Mouse (Mus musculus) lung, embryonic 15.5 days (tissue): ENCODE measurements around the gene Tnnc1. TPM values are rescaled to one million over a fixed set of nuclear protein-coding genes. Genes with fewer than 3 reads are reported as not detected.

Source experiments
- ATAC-seq: fragments of 200-750 bp; cut with Nextera tagmentation; 2 replicates; pipeline ENCODE4 v1.8.0; 2017; ENCODE audit warnings: moderate number of reproducible peaks, borderline replicate concordance; ENCODE audit not compliant: low FRiP score, low TSS enrichment; ENCODE audit errors: extremely low read depth
- H3K27ac ChIP-seq: fragments of 300-500 bp; sonication (generic); 2 replicates; pipeline ENCODE4 v1.5.1; 2015; ENCODE audit warnings: moderate library complexity, mild to moderate bottlenecking, inconsistent platforms
- H3K27me3 ChIP-seq: fragments of 300-500 bp; sonication (generic); 2 replicates; pipeline ENCODE4 v1.6.1; 2015; ENCODE audit warnings: inconsistent platforms
- H3K36me3 ChIP-seq: fragments of 300-500 bp; sonication (generic); 2 replicates; pipeline ENCODE4 v1.6.1; 2015; ENCODE audit warnings: inconsistent platforms
- H3K4me1 ChIP-seq: fragments of 300-500 bp; sonication (generic); 2 replicates; pipeline ENCODE4 v1.6.1; 2015; ENCODE audit warnings: inconsistent platforms
- H3K4me2 ChIP-seq: fragments of 300-500 bp; sonication (generic); 2 replicates; pipeline ENCODE4 v1.6.1; 2015; ENCODE audit warnings: inconsistent platforms, mild to moderate bottlenecking, moderate library complexity
- H3K4me3 ChIP-seq: fragments of 300-500 bp; sonication (generic); 2 replicates; pipeline ENCODE4 v1.5.1; 2015; ENCODE audit warnings: mild to moderate bottlenecking, inconsistent platforms
- H3K9ac ChIP-seq: fragments of 300-500 bp; sonication (generic); 2 replicates; pipeline ENCODE4 v1.6.1; 2015; ENCODE audit warnings: inconsistent platforms
- H3K9me3 ChIP-seq: fragments of 300-500 bp; sonication (generic); 2 replicates; pipeline ENCODE4 v1.6.1; 2016; ENCODE audit warnings: inconsistent platforms
- WGBS: fragments of 180-500 bp; shearing (Covaris S2); methylation state at CpG from one replicate; pipeline ENCODE4 v1.1.7; 2015; 5-methylcytosine and 5-hydroxymethylcytosine counted together
- polyA plus RNA-seq: library from polyadenylated mRNA; unstranded; fragments of >200 nt; fragmentation: Nextera tagmentation; extraction: Ambion mirVana; gene quantifications from 2 replicates; pipeline ENCODE4 v1.2.1, GENCODE M21; 2015

The Tnnc1 gene
- polyA plus RNA-seq, 1 experiment from 2014 or later: 115 TPM

DNA sequence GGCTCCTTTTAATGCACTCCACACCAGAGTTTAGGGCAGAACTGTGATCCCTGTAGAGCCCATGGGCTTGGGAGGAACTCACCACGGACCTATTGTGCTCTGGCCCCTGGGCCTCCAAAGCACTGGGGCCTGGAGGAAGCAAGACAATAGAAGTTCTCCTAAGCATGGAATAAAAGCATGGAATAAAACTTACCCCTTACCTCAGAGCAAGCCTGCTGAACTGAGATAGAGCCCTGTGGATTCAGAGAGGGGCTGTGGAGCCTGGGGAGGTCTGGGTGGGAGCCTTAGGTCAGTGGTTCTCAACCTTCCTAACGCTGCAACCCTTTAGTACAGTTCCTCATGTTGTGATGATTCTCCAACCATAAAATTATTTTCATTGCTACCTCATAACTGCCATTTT, 8.7 kb downstream of the Tnnc1 start, which contains the start of gene Nisch:
TSS of gene Nisch (minus strand) at position 101 of the 400 bp plus-strand sequence.
- no peaks in the 10 kb centered on the region for H3K36me3 ChIP-seq
- peak within 1 kb of the TSS; percentile 48 for H3K27ac ChIP-seq
- H3K9ac ChIP-seq: 0 out of 2 replicates have a peak within 1 kb of the TSS, but pooled peaks have one; percentile 36
- ATAC-seq: no peak
- no peaks in the 10 kb centered on the region for H3K9me3 ChIP-seq
- H3K27me3 ChIP-seq: no peaks in the 10 kb centered on the region
- H3K4me1 ChIP-seq: peaks cover 22% of the 10 kb centered on the region
- peak within 1 kb of the TSS; percentile 43 for H3K4me2 ChIP-seq
- peak within 1 kb of the TSS; percentile 23 for H3K4me3 ChIP-seq
- 66% methylated on average over 2 of the region's 2 CpGs for WGBS

DNA sequence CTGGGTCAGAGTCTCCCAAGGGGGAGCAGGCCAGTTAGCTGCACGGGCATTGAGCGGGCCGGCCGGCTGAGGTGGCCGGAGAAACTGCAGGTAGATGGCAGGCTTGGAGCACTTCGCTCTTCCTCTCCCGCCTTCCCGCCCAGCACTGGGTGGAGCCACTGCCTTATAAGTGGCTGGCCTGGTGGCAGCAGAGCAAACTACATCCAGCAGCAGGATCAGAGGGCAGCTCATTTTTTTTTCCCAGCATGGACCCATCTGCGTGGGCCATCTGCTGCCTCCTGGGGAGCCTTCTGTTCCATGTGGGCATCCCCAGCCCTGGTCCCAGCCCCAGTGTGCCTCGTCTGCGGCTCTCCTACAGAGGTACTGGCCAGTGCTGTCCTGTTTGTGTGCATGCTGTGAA, 9.6 kb downstream of the Tnnc1 start, which contains the start of gene Sema3g:
TSS of gene Sema3g (plus strand) at position 195 of the 400 bp plus-strand sequence.
- H3K27ac ChIP-seq: 0 out of 2 replicates have a peak within 1 kb of the TSS, but pooled peaks have one; percentile 26
- H3K4me1 ChIP-seq: peaks cover 22% of the 10 kb centered on the region
- 0 out of 2 replicates have a peak within 1 kb of the TSS, but pooled peaks have one; percentile 36 for H3K9ac ChIP-seq
- peak within 1 kb of the TSS; percentile 43 for H3K4me2 ChIP-seq
- H3K27me3 ChIP-seq: no peaks in the 10 kb centered on the region
- ATAC-seq: peak; percentile 69
- peak within 1 kb of the TSS; percentile 23 for H3K4me3 ChIP-seq
- WGBS: 9% methylated on average over 11 of the region's 11 CpGs
- no peaks in the 10 kb centered on the region for H3K36me3 ChIP-seq
- no peaks in the 10 kb centered on the region for H3K9me3 ChIP-seq

DNA sequence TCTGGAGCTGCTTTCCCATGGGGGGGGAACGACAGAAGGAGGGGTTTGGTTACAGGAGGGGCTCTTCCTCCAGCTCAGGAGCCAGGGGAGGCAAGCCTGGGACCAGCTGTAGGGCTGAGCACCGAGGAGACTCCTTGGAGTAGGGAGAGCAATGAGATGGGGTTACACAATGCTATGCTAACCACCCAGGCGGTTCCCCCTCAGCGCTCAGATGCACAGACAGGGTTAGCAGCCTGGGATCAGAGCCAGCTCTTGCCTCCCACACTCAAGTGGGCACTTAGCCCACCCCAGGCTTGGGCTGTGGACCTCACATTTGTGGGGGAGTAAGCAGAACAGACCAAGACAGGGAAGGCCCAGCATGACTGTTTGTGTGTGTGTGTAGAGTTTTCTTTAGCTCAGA, 18.9 kb downstream of the Tnnc1 start:
- Histone ChIP-seq H3K9ac (no peak overlapping the region), H3K27ac (peak overlapping the region; percentile 84), H3K9me3 (no peaks in the 10 kb centered on the region), H3K4me1 (peaks cover 50% of the 10 kb centered on the region), H3K36me3 (no peaks in the 10 kb centered on the region), H3K4me3 (no peak overlapping the region), H3K27me3 (no peaks in the 10 kb centered on the region), H3K4me2 (no peak overlapping the region)
- peak; percentile 87 for ATAC-seq
- WGBS: 22% methylated on average over 4 of the region's 4 CpGs

DNA sequence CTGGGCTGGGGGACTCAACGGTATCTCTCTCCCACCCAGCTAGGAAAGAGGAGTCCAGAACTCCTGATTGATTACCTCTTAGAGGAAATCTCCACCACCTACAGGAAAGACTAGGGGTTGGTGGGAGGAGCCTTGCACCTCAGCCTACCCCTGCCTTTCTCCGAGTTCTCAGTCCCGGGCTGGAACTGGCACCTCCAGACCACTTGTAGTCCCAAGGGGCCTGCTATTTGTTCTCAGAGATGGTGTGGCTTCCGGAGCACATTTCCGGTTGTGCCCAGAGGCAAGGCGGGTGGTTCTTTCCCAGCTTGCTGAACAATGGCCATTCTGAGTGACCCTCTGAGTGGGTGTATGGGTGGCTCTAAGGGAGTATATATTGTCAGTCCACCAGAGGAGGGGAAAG, 20.1 kb downstream of the Tnnc1 start:
- H3K4me2 ChIP-seq: no peak overlapping the region
- no peak overlapping the region for H3K4me3 ChIP-seq
- H3K4me1 ChIP-seq: peaks cover 52% of the 10 kb centered on the region
- no peak overlapping the region for H3K9ac ChIP-seq
- no peaks in the 10 kb centered on the region for H3K36me3 ChIP-seq
- H3K9me3 ChIP-seq: no peaks in the 10 kb centered on the region
- H3K27me3 ChIP-seq: no peaks in the 10 kb centered on the region
- peak overlapping the region; percentile 84; the same call in 1 of the 2 replicates for H3K27ac ChIP-seq
- ATAC-seq: no peak
- 49% methylated on average over 6 of the region's 6 CpGs for WGBS

DNA sequence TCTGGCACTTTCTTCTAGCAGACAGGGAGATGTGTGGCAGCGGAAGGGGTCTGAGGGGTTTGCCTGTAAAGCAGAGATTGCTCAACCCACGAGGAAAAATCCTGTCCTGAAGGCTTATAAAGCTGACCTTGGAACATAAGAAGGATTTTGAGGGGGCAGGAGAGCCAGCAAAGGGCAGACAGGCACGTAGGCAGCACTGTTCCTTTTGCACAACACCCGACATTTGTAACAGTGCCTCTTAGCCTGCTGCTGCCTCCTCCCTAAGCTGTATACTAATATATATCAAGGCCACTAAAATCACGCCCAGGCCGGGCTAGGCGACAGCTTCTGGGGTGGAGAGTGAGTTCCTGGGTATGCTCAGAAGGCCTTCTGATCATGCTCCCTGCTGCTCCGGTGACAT, 22.3 kb downstream of the Tnnc1 start:
- Histone ChIP-seq H3K9ac (no peak overlapping the region), H3K9me3 (no peaks in the 10 kb centered on the region), H3K4me1 (peaks cover 56% of the 10 kb centered on the region), H3K4me3 (no peak overlapping the region), H3K4me2 (no peak overlapping the region), H3K27ac (peak overlapping the region; percentile 50), H3K27me3 (no peaks in the 10 kb centered on the region), H3K36me3 (no peaks in the 10 kb centered on the region)
- 60% methylated on average over 8 of the region's 8 CpGs for WGBS
- no peak for ATAC-seq

DNA sequence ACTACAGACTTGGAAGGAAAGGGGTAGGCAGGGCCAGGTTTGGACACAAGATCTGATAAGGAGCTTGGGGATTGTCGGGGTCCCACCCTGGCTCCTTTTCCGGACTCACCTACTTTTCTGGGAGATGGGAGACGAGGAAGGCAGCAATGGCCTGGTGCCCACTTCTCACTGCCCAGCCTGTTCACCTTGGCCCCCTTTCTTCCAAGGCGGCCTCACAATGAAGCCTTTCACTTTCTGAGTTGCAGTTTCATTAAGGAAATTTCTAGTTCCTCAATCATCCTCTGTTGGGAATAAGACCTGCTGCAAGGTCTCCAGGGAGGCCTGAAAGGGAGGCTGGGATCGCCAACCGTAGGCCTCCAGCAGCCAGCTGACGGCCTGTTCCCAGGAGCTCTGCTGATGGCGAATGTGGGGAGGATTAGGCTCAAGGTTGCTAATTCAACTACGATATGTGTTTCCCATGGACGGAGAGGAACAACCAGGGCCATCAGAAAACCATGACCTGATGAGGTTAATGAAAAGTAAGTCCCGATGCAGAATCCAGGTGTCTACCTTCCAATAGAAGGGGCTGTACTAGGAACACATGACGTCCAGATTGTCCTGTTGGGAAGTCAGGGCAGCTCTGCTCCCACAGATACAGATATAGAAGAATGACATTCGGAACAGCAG, 24.4 kb downstream of the Tnnc1 start:
- Histone ChIP-seq H3K4me2 (no peak overlapping the region), H3K36me3 (no peaks in the 10 kb centered on the region), H3K27me3 (no peaks in the 10 kb centered on the region), H3K4me3 (no peak overlapping the region), H3K4me1 (peaks cover 43% of the 10 kb centered on the region), H3K9me3 (no peaks in the 10 kb centered on the region), H3K9ac (no peak overlapping the region), H3K27ac (peak overlapping the region; percentile 65)
- no peak for ATAC-seq
- WGBS: 66% methylated on average over 13 of the region's 13 CpGs

DNA sequence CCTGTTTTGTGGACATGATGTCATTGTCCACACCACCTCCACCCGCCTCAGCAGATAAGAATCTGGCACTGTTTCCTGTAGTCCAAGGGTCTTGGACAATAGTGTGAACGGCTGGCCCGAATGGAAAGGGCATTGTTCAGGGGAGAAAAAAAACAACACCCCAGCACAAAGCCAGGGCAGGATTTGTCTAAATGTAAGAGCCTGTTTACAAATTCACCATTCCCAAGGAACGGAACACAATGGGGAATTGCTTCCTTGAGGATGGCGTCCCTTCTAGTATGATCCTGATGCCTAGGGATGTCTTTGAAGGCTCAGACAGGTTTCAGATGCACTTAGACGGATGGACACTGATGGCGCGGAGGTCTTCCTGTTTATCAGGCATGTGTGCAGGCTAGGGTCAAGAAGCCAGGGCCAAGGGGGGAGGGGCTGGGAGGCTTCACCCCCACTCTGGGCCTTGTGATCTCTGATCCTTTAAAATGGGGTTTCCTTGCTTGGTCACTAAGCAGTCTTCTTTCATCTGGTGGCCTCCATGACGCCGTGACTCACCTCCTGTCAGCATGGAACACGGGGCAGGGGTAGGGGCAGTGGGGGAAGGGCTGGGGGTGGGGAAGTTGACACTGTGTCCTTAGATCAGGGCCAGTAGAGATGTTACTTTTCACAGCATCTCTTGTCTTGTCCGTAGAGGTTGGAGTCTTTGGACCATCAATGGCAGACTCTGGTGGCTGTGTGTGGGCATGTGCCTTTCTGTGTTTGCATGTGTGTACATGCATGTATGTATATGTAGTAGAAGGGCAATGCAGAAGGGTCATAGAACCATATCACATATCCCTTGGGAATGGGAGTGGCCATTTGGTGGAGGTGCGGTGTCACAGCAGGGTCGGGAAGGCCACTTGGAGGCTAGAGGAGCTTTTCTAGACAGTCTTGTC, 25.2 kb downstream of the Tnnc1 start:
- H3K9ac ChIP-seq: no peak overlapping the region
- H3K27me3 ChIP-seq: no peaks in the 10 kb centered on the region
- H3K4me2 ChIP-seq: no peak overlapping the region
- H3K36me3 ChIP-seq: no peaks in the 10 kb centered on the region
- WGBS: 71% methylated on average over 14 of the region's 14 CpGs
- peaks cover 35% of the 10 kb centered on the region; the same call in 1 of the 2 replicates for H3K4me1 ChIP-seq
- ATAC-seq: peak; percentile 64
- no peak overlapping the region for H3K4me3 ChIP-seq
- H3K9me3 ChIP-seq: no peaks in the 10 kb centered on the region
- H3K27ac ChIP-seq: peak overlapping the region; percentile 71

DNA sequence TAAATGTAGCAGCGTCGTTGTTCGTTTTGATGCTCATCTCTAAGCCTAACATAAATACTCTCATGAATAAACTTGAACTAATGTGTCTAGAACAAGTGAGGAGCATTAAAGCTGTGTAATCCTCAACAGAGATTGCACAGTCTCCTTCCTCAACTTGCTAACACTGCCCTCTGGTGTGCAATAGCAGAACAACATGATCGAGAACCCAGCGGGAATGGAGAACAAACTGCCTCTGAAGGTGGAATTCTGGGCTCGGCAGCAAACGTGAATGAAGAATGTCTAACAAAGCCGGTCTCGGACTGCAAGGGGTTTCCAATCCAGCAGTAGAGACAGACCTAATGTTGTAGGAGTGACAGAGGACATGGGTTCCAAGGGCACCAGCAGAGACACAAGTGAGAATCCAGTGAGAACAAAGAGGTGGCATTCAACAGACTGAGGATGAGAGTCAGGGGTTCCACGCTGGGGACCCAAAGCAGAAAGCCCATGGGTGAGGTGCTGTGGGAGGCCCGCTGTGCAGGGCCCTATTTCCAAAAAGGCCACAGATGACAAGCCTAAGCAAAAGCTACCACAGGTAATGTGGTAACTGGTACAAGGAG, 26.0 kb downstream of the Tnnc1 start:
- Histone ChIP-seq H3K27ac (peak overlapping the region; percentile 71), H3K36me3 (no peaks in the 10 kb centered on the region), H3K27me3 (no peaks in the 10 kb centered on the region), H3K9ac (peak overlapping the region; percentile 6; the same call in 1 of the 2 replicates), H3K9me3 (no peaks in the 10 kb centered on the region), H3K4me1 (peaks cover 28% of the 10 kb centered on the region; the same call in 1 of the 2 replicates), H3K4me2 (no peak overlapping the region), H3K4me3 (no peak overlapping the region)
- peak; percentile 10; the same call in 1 of the 2 replicates for ATAC-seq
- 14% methylated on average over 11 of the region's 11 CpGs for WGBS

DNA sequence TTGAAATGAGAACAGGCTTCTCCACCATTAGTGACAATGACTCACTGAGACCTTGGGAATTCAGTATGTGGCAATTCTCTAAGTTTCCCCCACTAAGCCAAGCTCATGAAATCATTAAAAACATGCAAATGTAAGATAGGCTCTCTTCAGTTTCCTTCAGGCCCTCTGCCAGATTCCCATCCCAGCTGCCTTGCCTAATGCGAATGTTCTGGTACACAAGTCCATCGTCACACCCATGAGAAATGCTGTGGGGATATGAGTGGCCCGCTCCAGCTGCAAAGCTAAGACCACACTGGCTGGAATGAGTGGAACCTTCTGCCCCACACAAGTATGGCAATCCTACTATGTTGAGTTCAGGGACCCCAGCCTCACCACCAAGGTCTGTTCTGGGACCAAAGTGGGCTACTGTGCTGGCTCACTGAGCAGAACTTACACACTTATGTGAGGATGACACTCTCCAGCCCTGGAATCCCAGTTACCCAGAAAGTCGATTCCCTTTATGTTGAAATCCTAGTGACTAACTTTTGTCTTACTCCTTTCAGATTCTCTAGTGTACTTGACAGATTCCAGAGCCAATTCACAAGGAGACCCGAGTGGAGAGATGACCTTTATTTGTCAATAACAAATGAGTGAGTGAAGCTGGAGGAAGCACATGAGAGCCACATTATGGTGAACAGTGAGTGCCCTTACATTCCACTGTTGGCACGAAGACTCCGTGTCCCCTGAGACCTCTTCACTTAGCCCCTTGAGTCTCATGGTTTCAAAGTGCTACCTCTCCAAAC, 29.2 kb downstream of the Tnnc1 start:
- H3K36me3 ChIP-seq: no peaks in the 10 kb centered on the region
- H3K27me3 ChIP-seq: no peaks in the 10 kb centered on the region
- H3K4me3 ChIP-seq: no peak overlapping the region
- no peaks in the 10 kb centered on the region for H3K9me3 ChIP-seq
- H3K27ac ChIP-seq: no peak overlapping the region
- ATAC-seq: no peak
- 65% methylated on average over 7 of the region's 7 CpGs for WGBS
- H3K4me1 ChIP-seq: peaks cover 4% of the 10 kb centered on the region; the same call in 1 of the 2 replicates
- H3K4me2 ChIP-seq: no peak overlapping the region
- no peak overlapping the region for H3K9ac ChIP-seq

DNA sequence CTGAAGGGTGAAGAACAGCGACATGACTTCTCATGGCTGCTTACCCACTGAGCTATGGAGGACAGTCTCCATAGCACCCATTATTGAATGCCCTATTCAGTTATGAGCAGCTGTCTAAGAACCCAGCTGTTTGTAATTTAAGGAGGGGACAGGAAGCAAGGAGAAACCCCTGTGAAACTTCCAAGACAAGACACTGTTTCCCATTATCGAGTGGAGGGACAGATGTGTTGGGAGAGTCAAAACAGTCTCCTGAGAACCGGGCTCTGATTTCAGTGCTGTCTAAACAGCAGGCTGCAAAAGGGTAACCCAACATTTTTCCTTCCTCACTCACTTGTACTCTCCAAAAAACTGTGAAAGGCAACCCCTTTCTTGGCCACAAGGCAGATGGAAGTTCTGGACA, 32.4 kb downstream of the Tnnc1 start:
- 65% methylated on average over 3 of the region's 3 CpGs for WGBS
- Histone ChIP-seq H3K4me1 (no peaks in the 10 kb centered on the region), H3K9me3 (no peaks in the 10 kb centered on the region), H3K9ac (no peak overlapping the region), H3K36me3 (no peaks in the 10 kb centered on the region), H3K4me3 (no peak overlapping the region), H3K27me3 (no peaks in the 10 kb centered on the region), H3K4me2 (no peak overlapping the region), H3K27ac (no peak overlapping the region)
- ATAC-seq: no peak

DNA sequence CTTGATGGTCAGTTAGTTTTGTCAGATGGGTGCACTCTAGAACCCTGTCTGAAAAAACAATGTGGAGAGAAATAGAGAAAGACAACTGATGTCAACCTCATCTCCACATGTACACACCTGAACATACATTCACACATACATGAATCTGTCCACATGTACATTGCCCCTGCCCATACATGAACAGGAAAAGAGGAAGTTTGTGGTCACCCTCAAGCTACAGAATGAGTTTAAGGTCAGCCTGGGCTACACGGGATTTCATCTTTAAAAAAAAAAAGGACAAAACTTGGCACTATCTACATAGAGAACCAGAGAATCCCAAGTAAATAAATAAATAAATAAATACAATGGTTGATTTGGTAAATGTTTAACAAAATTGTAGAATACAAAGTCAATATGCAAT, 36.7 kb downstream of the Tnnc1 start:
- Histone ChIP-seq H3K4me2 (no peak overlapping the region), H3K9ac (no peak overlapping the region), H3K27ac (no peak overlapping the region), H3K9me3 (no peaks in the 10 kb centered on the region), H3K36me3 (no peaks in the 10 kb centered on the region), H3K4me1 (no peaks in the 10 kb centered on the region), H3K4me3 (no peak overlapping the region), H3K27me3 (no peaks in the 10 kb centered on the region)
- no peak for ATAC-seq
- 66% methylated on average over 1 of the region's 1 CpGs for WGBS
